ENCODE assay signal across 9 mouse cellular contexts in the genomic region with DNA sequence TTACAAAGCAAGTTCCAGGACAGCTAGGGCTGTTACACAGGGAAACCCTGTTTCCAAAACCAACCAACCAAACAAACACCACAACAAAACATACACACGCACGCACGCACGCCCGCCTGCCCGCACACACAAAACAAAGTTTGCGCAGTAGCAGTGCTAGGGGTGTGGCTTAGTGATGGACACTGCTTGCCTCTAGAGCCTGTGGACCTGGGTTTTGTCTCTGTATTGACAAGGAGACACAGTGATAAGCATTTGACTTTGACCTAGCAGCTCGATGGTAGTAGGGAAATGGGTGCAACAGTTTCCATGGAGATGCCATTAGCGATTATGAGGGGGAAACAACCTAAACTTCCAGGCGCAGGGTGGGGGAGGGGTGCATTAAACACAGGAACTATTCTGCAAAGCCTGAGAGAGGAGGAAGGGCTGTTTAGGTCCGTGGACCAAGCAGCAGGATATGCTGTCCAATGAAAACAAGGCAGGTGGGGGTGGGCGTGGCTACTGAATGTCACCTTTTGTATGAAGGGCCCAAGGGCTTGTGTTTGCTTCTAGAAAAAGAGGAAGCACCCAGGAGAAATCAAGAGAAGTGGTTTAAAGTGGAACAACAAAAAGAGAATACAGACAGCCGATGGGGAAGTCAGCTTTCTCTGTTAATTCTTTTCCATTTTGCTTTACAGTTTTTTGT. TPM values are rescaled to one million over a fixed set of nuclear protein-coding genes. Genes with fewer than 3 reads are reported as not detected.
DNase-seq lines count a peak whose midpoint lies in the region; ATAC-seq and TF ChIP-seq lines count a peak whose summit lies in the region.
"Had no signal": no experiment of that assay in that cellular context is flagged by ENCODE, and none has a peak within 500 bp of the region (broad histone marks: within the 10 kb centered on the region; RNA-seq: fewer than 3 reads in every experiment).

No protein-coding gene starts in this region.

- peak overlapping the region; percentile 23; the same call in 1 of the 2 replicates for H3K27ac ChIP-seq in ES-E14 (ENCODE audit: insufficient read depth, low read depth, low read length, poor library complexity, severe bottlenecking)
- no peak overlapping the region for H3K27ac ChIP-seq in embryonic facial prominence, embryonic 10.5 days (replicated peaks)
- H3K27ac ChIP-seq in liver, adult 2 months (replicated peaks; ENCODE audit: insufficient read depth, low read depth, low read length): peak overlapping the region; percentile 85
- H3K27ac ChIP-seq in forebrain, embryonic 10.5 days: no peak overlapping the region
- no peak overlapping the region for H3K27ac ChIP-seq in midbrain, embryonic 14.5 days (replicated peaks; ENCODE audit: low read depth, low read length)
- H3K27ac ChIP-seq: lung, embryonic 15.5 days had no signal

- peaks cover 8 to 15% of the 10 kb centered on the region in 2 experiments for H3K4me1 ChIP-seq in ES-E14 (ENCODE audit: control insufficient read depth in 2 of 2, insufficient read depth in 2 of 2, low read length in 2 of 2, poor library complexity in 1 of 2)
- H3K4me1 ChIP-seq in embryonic facial prominence, embryonic 10.5 days: peaks cover 26% of the 10 kb centered on the region
- H3K4me1 ChIP-seq in liver, adult 2 months (ENCODE audit: control insufficient read depth, insufficient read depth, low read length): peaks cover 10% of the 10 kb centered on the region
- H3K4me1 ChIP-seq in forebrain, embryonic 10.5 days: peaks cover 22% of the 10 kb centered on the region
- no peaks in the 10 kb centered on the region for H3K4me1 ChIP-seq in midbrain, embryonic 14.5 days (ENCODE audit: control insufficient read depth, insufficient read depth, low read length)

- no peak for ATAC-seq in midbrain, embryonic 14.5 days (ENCODE audit: low FRiP score, low TSS enrichment)

- TF ChIP-seq CTCF in liver, adult 2 months (IDR thresholded peaks at IDR 0.05; ENCODE audit: low read depth, low read length): no peak

- H3K9ac ChIP-seq in ES-E14 (ENCODE audit: insufficient read depth, low read depth, low read length, poor library complexity, severe bottlenecking): no peak overlapping the region
- peak overlapping the region; percentile 48; the same call in 1 of the 2 replicates for H3K9ac ChIP-seq in liver, adult 2 months (ENCODE audit: low read depth, low read length)
- H3K9ac ChIP-seq in midbrain, embryonic 14.5 days (replicated peaks; ENCODE audit: low read length): no peak overlapping the region
- H3K9ac ChIP-seq: lung, embryonic 15.5 days had no signal

- no peaks in the 10 kb centered on the region for H3K9me3 ChIP-seq in ES-E14 (ENCODE audit: control insufficient read depth, insufficient read depth, low read depth, low read length)
- no peaks in the 10 kb centered on the region for H3K9me3 ChIP-seq in embryonic facial prominence, embryonic 10.5 days
- H3K9me3 ChIP-seq in forebrain, embryonic 10.5 days: no peaks in the 10 kb centered on the region; the same call in 1 of the 2 replicates
- no peaks in the 10 kb centered on the region for H3K9me3 ChIP-seq in midbrain, embryonic 14.5 days (ENCODE audit: control insufficient read depth, low read length)
- H3K9me3 ChIP-seq: lung, embryonic 15.5 days had no signal

- peak overlapping the region; percentile 35 to 44; a peak in 3 of 4 replicates for H3K4me3 ChIP-seq in ES-E14 (ENCODE audit: insufficient read depth in 1 of 2, low read depth in 1 of 2, low read length in 2 of 2, poor library complexity in 1 of 2, severe bottlenecking in 1 of 2)
- H3K4me3 ChIP-seq in embryonic facial prominence, embryonic 10.5 days: no peak overlapping the region
- H3K4me3 ChIP-seq in liver, adult 2 months (ENCODE audit: insufficient read depth, low read depth, low read length): no peak overlapping the region
- no peak overlapping the region for H3K4me3 ChIP-seq in forebrain, embryonic 10.5 days
- no peak overlapping the region for H3K4me3 ChIP-seq in midbrain, embryonic 14.5 days (replicated peaks; ENCODE audit: low read depth, low read length)
- H3K4me3 ChIP-seq: lung, embryonic 15.5 days had no signal

- no peak overlapping the region for H3K4me2 ChIP-seq in midbrain, embryonic 14.5 days (ENCODE audit: low read length)
- H3K4me2 ChIP-seq: lung, embryonic 15.5 days had no signal

- no peaks in the 10 kb centered on the region for H3K36me3 ChIP-seq in ES-E14 (ENCODE audit: control insufficient read depth, insufficient read depth, low read length, poor library complexity, severe bottlenecking)
- H3K36me3 ChIP-seq in embryonic facial prominence, embryonic 10.5 days (replicated peaks): no peaks in the 10 kb centered on the region
- H3K36me3 ChIP-seq in liver, adult 2 months (ENCODE audit: control insufficient read depth, insufficient read depth, low read length): no peaks in the 10 kb centered on the region
- no peaks in the 10 kb centered on the region for H3K36me3 ChIP-seq in forebrain, embryonic 10.5 days (replicated peaks)
- H3K36me3 ChIP-seq in midbrain, embryonic 14.5 days (ENCODE audit: control insufficient read depth, insufficient read depth, low read length): no peaks in the 10 kb centered on the region
- H3K36me3 ChIP-seq: lung, embryonic 15.5 days had no signal

- 65% methylated on average over 13 of the region's 13 CpGs for WGBS in embryonic facial prominence, embryonic 10.5 days
- 18% methylated on average over 13 of the region's 13 CpGs for WGBS in liver, adult 2 months
- WGBS in forebrain, embryonic 10.5 days: 69% methylated on average over 13 of the region's 13 CpGs
- WGBS in midbrain, embryonic 14.5 days: 70% methylated on average over 13 of the region's 13 CpGs

- no peaks in the 10 kb centered on the region for H3K79me2 ChIP-seq in liver, adult 2 months (ENCODE audit: control insufficient read depth, insufficient read depth, low read length)

- in situ Hi-C loops in ES-E14 (cut with MboI; ENCODE audit: low sequenced_read_pairs in 2 of 2, unreplicated experiment in 2 of 2): loop anchor here (10.0 to 25.0 kb wide), 2 partner anchors 90 to 123 kb away; no protein-coding TSS in a partner anchor

- TF ChIP-seq POLR2A in liver, adult 2 months (IDR thresholded peaks at IDR 0.05; ENCODE audit: extremely low read depth, insufficient read depth, low read length): peak; percentile 39; the same call in 1 of the 2 replicates

- H3K27me3 ChIP-seq in embryonic facial prominence, embryonic 10.5 days (replicated peaks; ENCODE audit: low read depth, poor library complexity, severe bottlenecking): no peaks in the 10 kb centered on the region
- no peaks in the 10 kb centered on the region for H3K27me3 ChIP-seq in liver, adult 2 months (ENCODE audit: control insufficient read depth, insufficient read depth, low read length)
- no peaks in the 10 kb centered on the region for H3K27me3 ChIP-seq in forebrain, embryonic 10.5 days (ENCODE audit: poor library complexity, severe bottlenecking)
- no peaks in the 10 kb centered on the region for H3K27me3 ChIP-seq in midbrain, embryonic 14.5 days (ENCODE audit: control insufficient read depth, insufficient read depth, low read length)
- H3K27me3 ChIP-seq: lung, embryonic 15.5 days had no signal

- peak; percentile 89 for DNase-seq in ES-E14 (ENCODE audit: low read depth, low spot score)
- peak; percentile 62 for DNase-seq in embryonic facial prominence, embryonic 10.5 days (ENCODE audit: low spot score)
- peak; percentile 83 for DNase-seq in liver, adult 2 months (ENCODE audit: extremely low read depth, low read depth, low spot score)
- peak; percentile 29 to 51 for DNase-seq in spleen, postnatal 14 days (ENCODE audit: low spot score in 2 of 2)
- no peak for DNase-seq in forebrain, embryonic 10.5 days (ENCODE audit: extremely low spot score, low spot score)
- no peak for DNase-seq in midbrain, embryonic 14.5 days
- no peak for DNase-seq in frontal cortex, postnatal 10 days (ENCODE audit: low spot score in 2 of 2)
- DNase-seq in adrenal gland, adult 2 months: no peak

TF ChIP-seq in ES-E14, 5 proteins besides CTCF, POLR2A, EP300 and RAD21:
- no peak for TF ChIP-seq HCFC1 (IDR thresholded peaks at IDR 0.05; ENCODE audit: borderline replicate concordance, insufficient read depth, low read length)
- TF ChIP-seq CHD2 (IDR thresholded peaks at IDR 0.05; ENCODE audit: low read depth, low read length): no peak; the same call in 1 of the 2 replicates

RNA-seq across cellular contexts. Expression of a gene that starts 23.4 kb away (rescaled TPM):
- 49.7 and 60.5 TPM in 2 replicates for total RNA-seq in ES-E14 (2012; rRNA removed)
- polyA plus RNA-seq in embryonic facial prominence, embryonic 10.5 days (2016; fragmentation: Nextera tagmentation; extraction: Ambion mirVana): 68.1 and 69.9 TPM in 2 replicates
- total RNA-seq in liver, adult 2 months (2014; rRNA removed): 10.0 and 10.8 TPM in 2 replicates
- 6.4 and 7.8 TPM in 2 replicates for polyA plus RNA-seq in liver, adult 2 months (2012; rRNA removed)
- 60.2 and 64.4 TPM in 2 replicates for polyA plus RNA-seq in forebrain, embryonic 10.5 days (2016; fragmentation: Nextera tagmentation; extraction: Ambion mirVana)
- polyA plus RNA-seq in midbrain, embryonic 14.5 days (2014; fragmentation: Nextera tagmentation; extraction: Ambion mirVana): 64.4 and 67.8 TPM in 2 replicates
- 10 to 100 TPM; 53.9 to 56.5 TPM for total RNA-seq in adrenal gland, adult 2 months (2021)
- polyA plus RNA-seq in adrenal gland, adult 2 months (2012; rRNA removed): 21.3 and 22.2 TPM in 2 replicates

Comparison
In these comparisons a context has a peak if more than half of its experiments do, and no peak if none do; other contexts are left out.
1. DNase-seq: peak in ES-E14 (single experiment), embryonic facial prominence, embryonic 10.5 days (single experiment), liver, adult 2 months (single experiment) and spleen, postnatal 14 days (2 of 2); none in forebrain, embryonic 10.5 days (single experiment), midbrain, embryonic 14.5 days (single experiment), frontal cortex, postnatal 10 days (0 of 2) and adrenal gland, adult 2 months (single experiment).
2. H3K27ac ChIP-seq: peak in ES-E14 (single experiment) and liver, adult 2 months (single experiment); none in embryonic facial prominence, embryonic 10.5 days (single experiment), forebrain, embryonic 10.5 days (single experiment) and midbrain, embryonic 14.5 days (single experiment).
3. H3K4me3 ChIP-seq: peak in ES-E14 (2 of 2); none in embryonic facial prominence, embryonic 10.5 days (single experiment), liver, adult 2 months (single experiment), forebrain, embryonic 10.5 days (single experiment) and midbrain, embryonic 14.5 days (single experiment).